Mouse (Mus musculus) stomach, postnatal 0 days (tissue): ENCODE measurements around the gene Dppa5a.

Experiments used
- CTCF ChIP-seq: IDR thresholded peaks from 2 replicates; pipeline ENCODE4 v1.5.1; 2016; ENCODE audit warnings: antibody characterized with exemption, low read depth, mild to moderate bottlenecking, moderate library complexity
- EP300 ChIP-seq: optimal IDR thresholded peaks from 2 replicates; pipeline ENCODE3; 2016; ENCODE audit warnings: antibody characterized with exemption

DNA sequence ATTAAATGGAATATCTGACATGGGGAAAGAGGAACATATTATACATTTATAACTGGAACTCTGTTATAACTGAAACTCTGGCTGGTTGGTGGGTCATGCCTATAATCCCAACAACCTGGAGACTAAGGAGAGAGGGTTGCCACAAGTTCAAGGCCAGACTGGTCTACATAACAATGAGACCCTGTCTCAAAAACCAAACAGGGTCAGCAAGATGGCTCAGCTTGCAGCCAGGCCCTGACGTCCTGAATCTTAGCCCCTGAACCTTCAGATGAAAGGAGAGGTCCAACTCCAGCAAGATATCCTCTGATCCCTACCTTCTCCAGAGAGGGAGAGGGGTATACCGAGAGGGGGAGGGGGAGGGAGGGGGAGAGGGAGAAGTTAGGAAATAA, 7.5 kb downstream of the Dppa5a start:
- no peak for TF ChIP-seq CTCF
- no peak for TF ChIP-seq EP300
